Mouse (Mus musculus) stomach, embryonic 16.5 days (tissue): ENCODE measurements around the gene Klf16. TPM values are rescaled to one million over a fixed set of nuclear protein-coding genes. Genes with fewer than 3 reads are reported as not detected.
A peak's percentile ranks its signal among the peaks of the same experiment; 100 is the strongest.

ENCODE experiments used
- ATAC-seq: fragments of 200-750 bp; cut with Nextera tagmentation; 2 replicates; pipeline ENCODE4 v1.8.0; 2017; ENCODE audit warnings: moderate number of reproducible peaks, moderate TSS enrichment; ENCODE audit not compliant: insufficient read depth, low FRiP score
- H3K27ac ChIP-seq: fragments of 300-500 bp; sonication (generic); 2 replicates; pipeline ENCODE4 v1.5.1; 2014; ENCODE audit warnings: low read length
- H3K27me3 ChIP-seq: fragments of 300-500 bp; sonication (generic); 2 replicates; pipeline ENCODE4 v1.6.1; 2014; ENCODE audit warnings: low read length, control low read depth, mixed read lengths; ENCODE audit not compliant: control insufficient read depth, insufficient read depth
- H3K36me3 ChIP-seq: fragments of 300-500 bp; sonication (generic); 2 replicates; pipeline ENCODE4 v1.6.1; 2014; ENCODE audit warnings: low read length; ENCODE audit not compliant: control insufficient read depth, insufficient read depth
- H3K4me1 ChIP-seq: fragments of 300-500 bp; sonication (generic); 2 replicates; pipeline ENCODE4 v1.6.1; 2014; ENCODE audit warnings: low read length, control low read depth, mixed read lengths; ENCODE audit not compliant: control insufficient read depth, insufficient read depth
- H3K4me2 ChIP-seq: fragments of 300-500 bp; sonication (generic); 2 replicates; pipeline ENCODE4 v1.6.1; 2014; ENCODE audit warnings: low read depth, low read length, mixed read lengths
- H3K4me3 ChIP-seq: fragments of 300-500 bp; sonication (generic); replicated peaks from 2 replicates; pipeline ENCODE4 v1.5.1; 2014; ENCODE audit warnings: mild to moderate bottlenecking, low read length
- H3K9ac ChIP-seq: fragments of 300-500 bp; sonication (generic); 2 replicates; pipeline ENCODE4 v1.6.1; 2014; ENCODE audit warnings: low read length
- H3K9me3 ChIP-seq: fragments of 300-500 bp; sonication (generic); replicated peaks from 2 replicates; pipeline ENCODE4 v1.6.1; 2016; ENCODE audit warnings: low read length, control low read depth; ENCODE audit not compliant: control insufficient read depth
- WGBS: fragments of 180-500 bp; shearing (Covaris S2); extraction: QIAGEN DNeasy Blood & Tissue Kit; methylation state at CpG from one replicate; pipeline ENCODE4 v1.1.7; 2014; 5-methylcytosine and 5-hydroxymethylcytosine counted together
- polyA plus RNA-seq: library from polyadenylated mRNA; unstranded; fragments of >200 nt; fragmentation: Nextera tagmentation; extraction: Ambion mirVana; gene quantifications from 2 replicates; pipeline ENCODE4 v1.2.1, GENCODE M21; 2015

Gene Klf16
- polyA plus RNA-seq, 1 experiment from 2014 or later = 8.7 TPM

DNA sequence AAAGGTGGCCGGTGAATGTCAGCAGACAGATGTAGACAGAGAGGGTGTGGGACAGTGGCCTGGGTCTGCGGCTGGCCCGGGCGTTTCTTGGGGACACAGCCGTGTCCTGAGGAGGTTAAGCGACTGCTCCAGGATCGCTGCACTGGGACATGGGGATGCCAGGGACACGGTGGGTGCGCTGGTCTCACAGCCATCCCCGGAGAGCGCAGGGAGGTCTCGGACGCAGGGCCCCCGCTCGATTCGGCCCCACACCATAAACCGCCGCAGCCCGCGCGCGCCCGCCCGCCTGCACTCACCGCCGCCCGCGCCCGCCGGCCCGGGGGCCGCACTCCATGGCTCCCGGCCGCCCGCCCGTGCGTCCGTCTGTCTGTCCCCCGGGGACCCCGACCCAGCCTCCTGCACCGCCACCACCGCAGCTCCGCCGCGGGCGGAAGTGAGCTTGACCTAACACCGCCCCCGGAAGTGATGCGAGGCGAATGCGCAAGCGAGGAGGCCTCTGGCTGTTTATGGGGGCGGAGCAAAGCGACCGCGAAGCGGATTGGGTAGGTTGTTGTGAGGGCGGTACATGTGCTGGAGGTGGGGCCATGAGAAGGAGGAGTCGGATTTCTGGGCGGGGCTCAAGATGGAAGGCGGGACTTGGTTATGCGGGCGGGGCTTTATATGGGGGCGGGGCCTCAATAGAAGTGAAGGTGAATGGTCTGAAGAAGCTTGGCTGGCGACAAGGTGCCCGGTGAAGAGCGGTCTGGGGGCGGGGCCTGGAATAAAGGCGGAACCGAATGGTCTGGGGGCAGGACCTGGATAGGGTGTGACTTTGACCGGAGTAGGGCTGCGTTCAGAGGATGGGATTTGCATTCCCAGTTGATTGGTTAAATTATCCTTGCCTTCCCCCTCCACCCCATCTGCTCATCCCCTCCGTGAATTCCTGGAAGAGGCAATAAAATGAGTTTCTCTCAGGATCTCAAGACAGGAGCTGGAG, 13.0 kb upstream of the Klf16 start, which contains the start of gene Abhd17a:
TSS of gene Abhd17a (minus strand) at position 463 of the 976 bp plus-strand sequence.
- under 1% methylated on average over 73 of the region's 73 CpGs for WGBS
- no peaks in the 10 kb centered on the region for H3K9me3 ChIP-seq
- H3K4me2 ChIP-seq = peak within 1 kb of the TSS; percentile 94
- peak; percentile 96 for ATAC-seq
- H3K4me1 ChIP-seq = peaks cover 24% of the 10 kb centered on the region
- peak within 1 kb of the TSS; percentile 96 for H3K9ac ChIP-seq
- H3K27me3 ChIP-seq = no peaks in the 10 kb centered on the region
- no peaks in the 10 kb centered on the region for H3K36me3 ChIP-seq
- H3K4me3 ChIP-seq = peak within 1 kb of the TSS; percentile 91
- H3K27ac ChIP-seq = peak within 1 kb of the TSS; percentile 79

DNA sequence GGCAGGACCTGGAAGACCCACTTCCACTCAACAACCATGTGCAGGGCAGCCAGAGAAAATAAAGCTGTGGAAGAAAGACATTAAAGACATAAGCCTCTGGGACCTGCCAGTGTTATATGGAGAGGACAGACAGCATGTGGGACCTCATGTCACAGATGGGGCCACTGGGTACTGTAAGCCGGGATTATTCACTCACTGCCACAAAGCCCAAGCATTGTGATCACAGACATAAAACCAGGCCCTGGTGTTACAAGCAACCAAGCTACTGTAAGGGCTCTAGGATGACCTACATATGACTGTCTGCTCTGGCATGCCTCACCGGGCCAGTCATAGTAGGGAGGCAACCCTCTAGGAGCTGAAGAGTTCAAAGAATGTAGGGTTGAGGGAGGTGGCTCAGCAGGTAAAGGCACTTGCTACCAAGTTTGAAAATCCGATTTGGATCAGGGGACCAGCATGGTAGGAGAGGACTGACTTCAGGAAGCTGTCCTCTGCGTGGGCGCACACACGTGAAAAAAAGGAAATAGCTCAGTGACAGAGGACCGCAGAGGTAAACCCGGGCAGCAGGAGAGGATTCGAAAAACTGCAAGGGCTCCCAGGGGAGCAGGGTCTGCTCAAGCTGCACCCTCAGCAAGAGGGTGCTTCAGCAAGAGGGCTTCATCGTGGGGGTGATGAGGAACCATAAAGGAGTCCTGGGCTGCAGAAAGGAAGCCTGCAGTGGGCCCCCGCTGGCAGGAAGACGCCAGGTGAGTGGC, 12.2 kb upstream of the Klf16 start:
- no peaks in the 10 kb centered on the region for H3K9me3 ChIP-seq
- H3K27me3 ChIP-seq = no peaks in the 10 kb centered on the region
- peak overlapping the region; percentile 94 for H3K4me2 ChIP-seq
- no peaks in the 10 kb centered on the region for H3K36me3 ChIP-seq
- no peak for ATAC-seq
- WGBS = 11% methylated on average over 12 of the region's 12 CpGs
- peak overlapping the region; percentile 96 for H3K9ac ChIP-seq
- peaks cover 25% of the 10 kb centered on the region for H3K4me1 ChIP-seq
- H3K27ac ChIP-seq = peak overlapping the region; percentile 79
- peak overlapping the region; percentile 91 for H3K4me3 ChIP-seq

DNA sequence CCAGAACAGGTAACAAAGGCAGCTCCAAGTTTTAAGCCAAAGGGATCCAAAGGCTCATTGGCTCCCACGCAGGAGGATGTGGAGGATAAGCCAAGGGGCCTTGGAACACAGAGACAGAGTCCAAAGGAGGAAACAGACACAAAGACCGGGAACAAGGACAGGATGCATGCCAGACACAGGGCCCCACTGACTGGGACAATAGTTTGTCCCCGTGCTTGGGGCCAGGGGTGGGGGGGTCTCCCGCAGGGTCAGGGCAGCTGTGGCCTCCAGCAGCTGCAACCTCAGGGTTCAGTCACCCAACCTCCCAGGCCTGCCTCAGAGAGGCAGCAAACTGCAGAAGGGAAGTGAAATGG, 10.2 kb upstream of the Klf16 start:
- no peaks in the 10 kb centered on the region for H3K27me3 ChIP-seq
- 40% methylated on average over 4 of the region's 4 CpGs for WGBS
- H3K4me1 ChIP-seq = peaks cover 26% of the 10 kb centered on the region
- peak overlapping the region; percentile 68 for H3K27ac ChIP-seq
- no peaks in the 10 kb centered on the region for H3K36me3 ChIP-seq
- no peak for ATAC-seq
- no peaks in the 10 kb centered on the region for H3K9me3 ChIP-seq
- H3K4me3 ChIP-seq = no peak overlapping the region
- H3K4me2 ChIP-seq = no peak overlapping the region
- H3K9ac ChIP-seq = peak overlapping the region; percentile 52

DNA sequence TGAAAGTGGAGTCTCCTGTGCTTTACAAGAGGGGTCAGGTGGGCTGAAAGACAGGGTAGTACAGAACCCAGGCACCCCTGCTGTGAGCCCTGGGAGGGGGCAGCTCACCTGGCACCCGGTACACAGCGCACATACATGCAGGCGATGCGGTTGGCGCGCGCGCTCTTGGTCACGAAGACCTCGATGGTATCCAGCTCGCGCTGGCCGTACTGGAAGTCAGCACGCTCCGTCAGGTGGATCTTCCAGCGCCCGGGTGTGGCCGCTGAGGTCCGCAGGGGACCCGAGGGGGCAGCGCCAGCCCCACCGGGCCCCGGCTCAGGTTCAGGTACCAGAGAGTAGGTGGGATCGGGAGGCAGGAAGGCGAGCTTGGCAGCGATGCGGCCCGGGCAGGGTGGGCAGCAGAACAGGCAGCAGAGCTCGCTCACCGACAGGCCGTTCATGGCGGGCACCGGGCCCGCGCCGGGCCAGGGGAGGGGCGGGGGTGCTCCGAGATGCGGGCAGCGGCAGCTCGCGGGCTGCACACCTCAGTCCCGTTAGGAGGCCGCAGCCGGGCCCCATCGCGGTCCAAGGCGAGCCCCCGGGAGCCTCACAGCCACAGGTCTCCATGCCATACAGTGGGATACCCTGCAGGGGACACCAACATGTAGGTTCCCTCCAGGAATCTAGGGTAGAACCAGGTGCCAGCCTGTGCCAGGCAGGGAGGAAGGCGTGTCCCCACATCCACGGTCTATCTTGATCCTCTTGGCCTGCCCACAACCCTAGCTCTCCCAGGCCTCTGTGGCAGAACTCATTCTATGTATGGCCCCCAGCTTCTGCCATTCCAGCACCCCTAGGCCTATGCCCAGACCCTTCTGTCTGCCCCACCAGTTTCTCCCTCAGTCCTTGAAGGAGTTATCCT, 9.5 kb upstream of the Klf16 start:
- H3K4me2 ChIP-seq = peak overlapping the region; percentile 13; the same call in 1 of the 2 replicates
- WGBS = 89% methylated on average over 47 of the region's 51 CpGs
- H3K36me3 ChIP-seq = no peaks in the 10 kb centered on the region
- H3K9ac ChIP-seq = peak overlapping the region; percentile 52
- peak overlapping the region; percentile 68 for H3K27ac ChIP-seq
- H3K4me3 ChIP-seq = peak overlapping the region; percentile 23
- no peak for ATAC-seq
- H3K9me3 ChIP-seq = no peaks in the 10 kb centered on the region
- H3K4me1 ChIP-seq = peaks cover 26% of the 10 kb centered on the region
- H3K27me3 ChIP-seq = no peaks in the 10 kb centered on the region

- no peak for ATAC-seq
- Histone ChIP-seq H3K27me3 (no peaks in the 10 kb centered on the region), H3K9me3 (no peaks in the 10 kb centered on the region), H3K4me3 (peak overlapping the region; percentile 23; the same call in 1 of the 2 replicates), H3K9ac (no peak overlapping the region), H3K4me2 (peak overlapping the region; percentile 30; the same call in 1 of the 2 replicates), H3K36me3 (no peaks in the 10 kb centered on the region), H3K4me1 (peaks cover 26% of the 10 kb centered on the region), H3K27ac (no peak overlapping the region)
- WGBS = 95% methylated on average over 8 of the region's 8 CpGs
Measured at GRCm38 (mm10) chr10:80585581-80585980, 8.5 kb upstream of the Klf16 start.

DNA sequence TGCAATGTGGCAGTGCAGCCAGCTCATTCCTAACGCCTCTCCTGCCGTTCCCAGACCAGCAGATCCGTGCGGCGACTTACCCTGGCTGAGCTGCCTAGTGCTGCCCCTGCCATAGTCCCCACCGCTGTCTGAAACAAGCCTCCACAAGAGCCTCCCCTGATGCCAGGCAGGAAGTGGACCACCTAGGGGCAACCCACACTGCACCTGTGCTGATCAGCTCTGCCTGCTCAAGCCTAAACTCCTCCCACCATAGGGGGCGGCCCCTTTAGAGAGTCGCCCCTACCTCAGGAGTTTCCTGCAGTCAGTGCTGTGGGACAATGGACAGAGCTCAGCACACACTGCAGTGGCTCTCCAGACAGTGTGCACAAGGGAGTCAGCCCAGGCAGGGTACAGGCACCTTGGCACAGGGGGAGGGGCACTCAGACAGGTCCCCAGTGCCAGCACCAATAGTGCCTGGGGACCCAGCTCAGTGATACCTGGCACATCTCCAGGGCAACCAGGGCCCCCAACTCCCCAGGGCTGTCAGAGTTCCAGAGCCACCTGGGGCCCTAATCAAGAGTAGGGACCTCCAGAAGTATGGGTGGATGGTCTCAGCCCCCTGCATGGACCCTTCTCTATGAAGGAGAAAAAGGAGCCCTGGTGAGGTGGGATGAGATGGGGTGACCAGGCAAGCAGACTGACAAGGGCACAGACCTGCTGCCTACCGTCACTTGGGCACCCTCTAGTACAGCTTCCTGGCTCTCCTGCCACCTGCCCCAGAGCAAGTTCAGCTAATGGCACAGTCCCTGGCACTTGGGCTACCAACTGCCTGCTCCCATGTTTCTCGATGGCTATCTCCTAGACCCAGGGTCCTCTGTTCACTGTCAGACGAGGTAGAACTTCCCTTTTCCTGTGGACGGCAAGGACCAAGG, 7.8 kb upstream of the Klf16 start:
- Histone ChIP-seq H3K36me3 (no peaks in the 10 kb centered on the region), H3K4me3 (0 out of 2 replicates have a peak overlapping the region, but pooled peaks have one; percentile 9), H3K4me2 (peak overlapping the region; percentile 30), H3K9ac (0 out of 2 replicates have a peak overlapping the region, but pooled peaks have one; percentile 38), H3K9me3 (no peaks in the 10 kb centered on the region), H3K27me3 (no peaks in the 10 kb centered on the region), H3K27ac (no peak overlapping the region), H3K4me1 (peaks cover 26% of the 10 kb centered on the region)
- ATAC-seq = no peak
- 71% methylated on average over 12 of the region's 12 CpGs for WGBS

GRCm38 (mm10) chr10:80584045-80584488, 6.9 kb upstream of the Klf16 start:
- 0 out of 2 replicates have a peak, but pooled peaks have one; percentile 1 for ATAC-seq
- Histone ChIP-seq H3K27ac (no peak overlapping the region), H3K36me3 (no peaks in the 10 kb centered on the region), H3K4me2 (no peak overlapping the region), H3K4me3 (no peak overlapping the region), H3K9me3 (no peaks in the 10 kb centered on the region), H3K27me3 (no peaks in the 10 kb centered on the region), H3K9ac (no peak overlapping the region), H3K4me1 (peaks cover 24% of the 10 kb centered on the region)
- 57% methylated on average over 12 of the region's 12 CpGs for WGBS

- H3K4me2 ChIP-seq = no peak overlapping the region
- H3K27me3 ChIP-seq = no peaks in the 10 kb centered on the region
- ATAC-seq = no peak
- H3K27ac ChIP-seq = no peak overlapping the region
- H3K9me3 ChIP-seq = no peaks in the 10 kb centered on the region
- H3K4me1 ChIP-seq = peaks cover 22% of the 10 kb centered on the region
- H3K36me3 ChIP-seq = no peaks in the 10 kb centered on the region
- WGBS = 85% methylated on average over 5 of the region's 5 CpGs
- H3K4me3 ChIP-seq = no peak overlapping the region
- H3K9ac ChIP-seq = no peak overlapping the region
Measured at GRCm38 (mm10) chr10:80583047-80583446, 5.9 kb upstream of the Klf16 start.
